Mouse (Mus musculus) left cerebral cortex, postnatal 14 days (tissue): ENCODE data around the gene Cat. TPM values are rescaled to one million over a fixed set of nuclear protein-coding genes. Genes with fewer than 3 reads are reported as not detected.

Source experiments
- DNase-seq, 2 experiments: peaks; one replicate each; pipeline ENCODE4 v3.0.0; 2021 to 2022; ENCODE audit warnings: low spot score in 2 of 2, mixed read lengths in 1 of 2
- intact Hi-C: fragments of 180-260 bp; cut with DNase I; formaldehyde crosslinking; loops from one replicate; pipeline ENCODE4 v1.15.1; 2025
- total RNA-seq, 2 experiments: library from RNA; stranded (reverse); gene quantifications; 2 replicates each; pipeline ENCODE4 v1.2.3; 2021

Gene Cat
- total RNA-seq, 2 experiments from 2014 or later, result 55.0 to 60.0 TPM

- intact Hi-C loops, result loop anchor here (10.0 kb wide), 2 partner anchors 265 to 365 kb away; no protein-coding TSS in a partner anchor
- no peak for DNase-seq
Measured at GRCm38 (mm10) chr2:103449813-103450212, 35.1 kb downstream of the Cat start.

- intact Hi-C loops, result loop anchor here (10.0 kb wide), 1 partner anchor 364 kb away; no protein-coding TSS in a partner anchor
- DNase-seq, result no peak
Measured at GRCm38 (mm10) chr2:103448947-103449560, 35.9 kb downstream of the Cat start.

- no peak for DNase-seq
- intact Hi-C loops, result loop anchor here (10.0 kb wide), 1 partner anchor 362 kb away; no protein-coding TSS in a partner anchor
Measured at GRCm38 (mm10) chr2:103446326-103446725, 38.6 kb downstream of the Cat start.

- intact Hi-C loops, result loop anchor here (10.0 kb wide), 1 partner anchor 361 kb away; no protein-coding TSS in a partner anchor
Measured at GRCm38 (mm10) chr2:103445776-103446175, 39.2 kb downstream of the Cat start.

GRCm38 (mm10) chr2:103439710-103440109 is 45.2 kb downstream of the Cat start:
- intact Hi-C loops, result loop anchor here (10.0 kb wide), 1 partner anchor 355 kb away; no protein-coding TSS in a partner anchor
- DNase-seq, result peak; percentile 84 to 92

More at GRCm38 (mm10) chr2:103445776-103446175, 39.2 kb downstream of the Cat start:
- DNase-seq, result peak; percentile 41 to 69

GRCm38 (mm10) chr2:103439071-103439622 is 45.8 kb downstream of the Cat start:
- DNase-seq, result no peak
- intact Hi-C loops, result no loop called here

GRCm38 (mm10) chr2:103436534-103436933 is 48.4 kb downstream of the Cat start:
- intact Hi-C loops, result no loop called here
- no peak for DNase-seq

- peak in 1 of 2 experiments; percentile 38 for DNase-seq
- intact Hi-C loops, result no loop called here
Measured at GRCm38 (mm10) chr2:103435110-103435509, 49.9 kb downstream of the Cat start.

GRCm38 (mm10) chr2:103432695-103433275 is 52.2 kb downstream of the Cat start:
- intact Hi-C loops, result no loop called here
- no peak for DNase-seq

- intact Hi-C loops, result no loop called here
- DNase-seq, result no peak
Measured at GRCm38 (mm10) chr2:103430712-103431111, 54.2 kb downstream of the Cat start.

GRCm38 (mm10) chr2:103428356-103428755 is 56.6 kb downstream of the Cat start:
- intact Hi-C loops, result no loop called here
- no peak for DNase-seq

- DNase-seq, result no peak
- intact Hi-C loops, result no loop called here
Measured at GRCm38 (mm10) chr2:103425456-103426063, 59.4 kb downstream of the Cat start.

GRCm38 (mm10) chr2:103424349-103425026 is 60.5 kb downstream of the Cat start:
- intact Hi-C loops, result no loop called here
- DNase-seq, result peak; percentile 72 to 81

- intact Hi-C loops, result no loop called here
- no peak for DNase-seq
Measured at GRCm38 (mm10) chr2:103423884-103424283, 61.1 kb downstream of the Cat start.

GRCm38 (mm10) chr2:103420650-103421507 is 64.1 kb downstream of the Cat start:
- no peak for DNase-seq
- intact Hi-C loops, result no loop called here

- no peak for DNase-seq
- intact Hi-C loops, result no loop called here
Measured at GRCm38 (mm10) chr2:103415774-103416173, 69.2 kb downstream of the Cat start.

- intact Hi-C loops, result no loop called here
Measured at GRCm38 (mm10) chr2:103413381-103413780, 71.6 kb downstream of the Cat start.

GRCm38 (mm10) chr2:103411816-103412215 is 73.1 kb downstream of the Cat start:
- no peak for DNase-seq
- intact Hi-C loops, result no loop called here

More at GRCm38 (mm10) chr2:103413381-103413780, 71.6 kb downstream of the Cat start:
- DNase-seq, result no peak

- DNase-seq, result no peak
- intact Hi-C loops, result no loop called here
Measured at GRCm38 (mm10) chr2:103411348-103411747, 73.6 kb downstream of the Cat start, which contains the start of gene Elf5. Elf5 (plus strand) TSS chr2:103411688.
